In genomic region chr12:31272012-31272735, GRCm38 (mm10) we compare ENCODE assay signal across 16 mouse cellular contexts. TPM values are rescaled to one million over a fixed set of nuclear protein-coding genes. Genes with fewer than 3 reads are reported as not detected.
DNase-seq lines count a peak whose midpoint lies in the region; ATAC-seq and TF ChIP-seq lines count a peak whose summit lies in the region.
"Had no signal": no experiment of that assay in that cellular context is flagged by ENCODE, and none has a peak within 500 bp of the region (broad histone marks: within the 10 kb centered on the region; RNA-seq: fewer than 3 reads in every experiment).

No protein-coding gene starts in this region.

- H3K9ac ChIP-seq in heart, embryonic 11.5 days (ENCODE audit: low read depth, low read length): 0 out of 2 replicates have a peak overlapping the region, but pooled peaks have one; percentile 39
- H3K9ac ChIP-seq in limb, embryonic 12.5 days (replicated peaks): no peak overlapping the region
- no peak overlapping the region for H3K9ac ChIP-seq in ES-E14 (ENCODE audit: insufficient read depth, low read depth, low read length, poor library complexity, severe bottlenecking)
- no peak overlapping the region for H3K9ac ChIP-seq in intestine, postnatal 0 days (ENCODE audit: low read depth, low read length)
- H3K9ac ChIP-seq in hindbrain, embryonic 16.5 days (ENCODE audit: low read depth, low read length): no peak overlapping the region
- H3K9ac ChIP-seq: liver, embryonic 15.5 days; midbrain, embryonic 13.5 days had no signal

- peak overlapping the region; percentile 48 for H3K4me2 ChIP-seq in heart, embryonic 11.5 days
- 0 out of 2 replicates have a peak overlapping the region, but pooled peaks have one; percentile 4 for H3K4me2 ChIP-seq in limb, embryonic 12.5 days
- peak overlapping the region; percentile 37 for H3K4me2 ChIP-seq in intestine, postnatal 0 days (replicated peaks; ENCODE audit: low read depth)
- no peak overlapping the region for H3K4me2 ChIP-seq in hindbrain, embryonic 16.5 days (ENCODE audit: low read length)
- H3K4me2 ChIP-seq: liver, embryonic 15.5 days; midbrain, embryonic 13.5 days had no signal

- H3K9me3 ChIP-seq in heart, embryonic 11.5 days (replicated peaks; ENCODE audit: control insufficient read depth, low read length): no peaks in the 10 kb centered on the region
- no peaks in the 10 kb centered on the region for H3K9me3 ChIP-seq in limb, embryonic 12.5 days
- no peaks in the 10 kb centered on the region for H3K9me3 ChIP-seq in limb, embryonic 10.5 days (replicated peaks)
- H3K9me3 ChIP-seq in ES-E14 (ENCODE audit: control insufficient read depth, insufficient read depth, low read depth, low read length): no peaks in the 10 kb centered on the region
- H3K9me3 ChIP-seq in intestine, postnatal 0 days (ENCODE audit: control insufficient read depth): no peaks in the 10 kb centered on the region
- H3K9me3 ChIP-seq in hindbrain, embryonic 16.5 days (ENCODE audit: control insufficient read depth, low read length): no peaks in the 10 kb centered on the region
- H3K9me3 ChIP-seq: liver, embryonic 15.5 days; midbrain, embryonic 13.5 days had no signal

- in situ Hi-C loops in ES-E14 (cut with MboI; ENCODE audit: low sequenced_read_pairs in 2 of 2, unreplicated experiment in 2 of 2): no loop called here

- WGBS in heart, embryonic 11.5 days (ENCODE audit: insufficient replicate concordance): 47% methylated on average over 8 of the region's 8 CpGs
- 49% methylated on average over 8 of the region's 8 CpGs for WGBS in limb, embryonic 12.5 days
- 61% methylated on average over 8 of the region's 8 CpGs for WGBS in limb, embryonic 10.5 days
- 51% methylated on average over 8 of the region's 8 CpGs for WGBS in intestine, postnatal 0 days
- 66% methylated on average over 8 of the region's 8 CpGs for WGBS in hindbrain, embryonic 16.5 days

- peaks cover 40% of the 10 kb centered on the region for H3K4me1 ChIP-seq in heart, embryonic 11.5 days (ENCODE audit: control insufficient read depth, insufficient read depth, low read length)
- H3K4me1 ChIP-seq in limb, embryonic 12.5 days (replicated peaks): peaks cover 47% of the 10 kb centered on the region
- H3K4me1 ChIP-seq in limb, embryonic 10.5 days: peaks cover 39% of the 10 kb centered on the region
- peaks cover 2 to 26% of the 10 kb centered on the region in 2 experiments; a peak in 3 of 4 replicates for H3K4me1 ChIP-seq in ES-E14 (ENCODE audit: control insufficient read depth in 2 of 2, insufficient read depth in 2 of 2, low read length in 2 of 2, poor library complexity in 1 of 2)
- H3K4me1 ChIP-seq in intestine, postnatal 0 days (replicated peaks; ENCODE audit: control insufficient read depth, insufficient read depth, low read length): no peaks in the 10 kb centered on the region
- H3K4me1 ChIP-seq in hindbrain, embryonic 16.5 days (ENCODE audit: control insufficient read depth, insufficient read depth, low read depth, low read length): no peaks in the 10 kb centered on the region
- H3K4me1 ChIP-seq: liver, embryonic 15.5 days had no signal

- H3K4me3 ChIP-seq in heart, embryonic 11.5 days (ENCODE audit: low read depth, low read length): no peak overlapping the region
- no peak overlapping the region for H3K4me3 ChIP-seq in limb, embryonic 12.5 days (replicated peaks)
- no peak overlapping the region for H3K4me3 ChIP-seq in limb, embryonic 10.5 days
- H3K4me3 ChIP-seq in ES-E14 (ENCODE audit: insufficient read depth in 1 of 2, low read depth in 1 of 2, low read length in 2 of 2, poor library complexity in 1 of 2, severe bottlenecking in 1 of 2): no peak overlapping the region
- H3K4me3 ChIP-seq in intestine, postnatal 0 days (ENCODE audit: low read depth, low read length): no peak overlapping the region
- no peak overlapping the region for H3K4me3 ChIP-seq in hindbrain, embryonic 16.5 days (ENCODE audit: low read length)
- H3K4me3 ChIP-seq: liver, embryonic 15.5 days; midbrain, embryonic 13.5 days had no signal

- peak; percentile 26; the same call in 1 of the 2 replicates for ATAC-seq in heart, embryonic 11.5 days (replicated peaks; ENCODE audit: insufficient number of reproducible peaks, low FRiP score, low TSS enrichment)
- ATAC-seq in limb, embryonic 12.5 days (ENCODE audit: insufficient number of reproducible peaks, insufficient read depth, low FRiP score, low TSS enrichment, low read depth): no peak
- ATAC-seq in intestine, postnatal 0 days: no peak
- ATAC-seq in hindbrain, embryonic 16.5 days: no peak
- ATAC-seq: forebrain, embryonic 14.5 days; midbrain, embryonic 13.5 days had no signal

- H3K36me3 ChIP-seq in heart, embryonic 11.5 days (ENCODE audit: control insufficient read depth, insufficient read depth, low read length): peaks cover 35% of the 10 kb centered on the region
- H3K36me3 ChIP-seq in limb, embryonic 12.5 days: peaks cover 82% of the 10 kb centered on the region
- H3K36me3 ChIP-seq in limb, embryonic 10.5 days: peaks cover 97% of the 10 kb centered on the region
- H3K36me3 ChIP-seq in ES-E14 (ENCODE audit: control insufficient read depth, insufficient read depth, low read length, poor library complexity, severe bottlenecking): peaks cover 38% of the 10 kb centered on the region
- 0 out of 2 replicates have a peak, but pooled peaks cover 16% of the 10 kb centered on the region for H3K36me3 ChIP-seq in intestine, postnatal 0 days (ENCODE audit: control insufficient read depth, insufficient read depth)
- H3K36me3 ChIP-seq in hindbrain, embryonic 16.5 days (ENCODE audit: control insufficient read depth, insufficient read depth, low read length): no peaks in the 10 kb centered on the region
- H3K36me3 ChIP-seq: liver, embryonic 15.5 days; midbrain, embryonic 13.5 days had no signal

- H3K27me3 ChIP-seq in heart, embryonic 11.5 days (ENCODE audit: control insufficient read depth, insufficient read depth, low read length): no peaks in the 10 kb centered on the region
- no peaks in the 10 kb centered on the region for H3K27me3 ChIP-seq in limb, embryonic 12.5 days
- no peaks in the 10 kb centered on the region for H3K27me3 ChIP-seq in limb, embryonic 10.5 days (ENCODE audit: low read depth, poor library complexity, severe bottlenecking)
- H3K27me3 ChIP-seq in intestine, postnatal 0 days (replicated peaks; ENCODE audit: control insufficient read depth, insufficient read depth, low read length): no peaks in the 10 kb centered on the region
- peaks cover 1% of the 10 kb centered on the region; the same call in 1 of the 2 replicates for H3K27me3 ChIP-seq in hindbrain, embryonic 16.5 days (replicated peaks; ENCODE audit: control insufficient read depth, insufficient read depth, low read length)

- peak overlapping the region; percentile 88 for H3K27ac ChIP-seq in heart, embryonic 11.5 days (ENCODE audit: low read depth, low read length)
- H3K27ac ChIP-seq in limb, embryonic 12.5 days: peak overlapping the region; percentile 77
- H3K27ac ChIP-seq in limb, embryonic 10.5 days: no peak overlapping the region
- peak overlapping the region; percentile 54 for H3K27ac ChIP-seq in ES-E14 (ENCODE audit: insufficient read depth, low read depth, low read length, poor library complexity, severe bottlenecking)
- no peak overlapping the region for H3K27ac ChIP-seq in intestine, postnatal 0 days (ENCODE audit: low read depth, low read length)
- H3K27ac ChIP-seq in hindbrain, embryonic 16.5 days (ENCODE audit: low read depth, low read length): no peak overlapping the region
- H3K27ac ChIP-seq: liver, embryonic 15.5 days; midbrain, embryonic 13.5 days had no signal

- TF ChIP-seq CTCF in intestine, postnatal 0 days (IDR thresholded peaks at IDR 0.05; ENCODE audit: low read depth): no peak

- DNase-seq in heart, adult 9 months (ENCODE audit: low spot score in 2 of 2): no peak
- DNase-seq in limb, embryonic 10.5 days (ENCODE audit: low spot score): no peak
- no peak for DNase-seq in ES-E14 (ENCODE audit: low read depth, low spot score)
- no peak for DNase-seq in cerebellum, postnatal 25 days
- DNase-seq: cerebellum, adult 11 months; gastrocnemius, postnatal 25 days; layer of hippocampus, postnatal 36 days; right cerebral cortex, postnatal 4 days had no signal

TF ChIP-seq in ES-E14, 5 proteins besides CTCF, POLR2A, EP300 and RAD21:
- no peak for TF ChIP-seq ZNF384 (IDR thresholded peaks at IDR 0.05; ENCODE audit: low read depth, low read length)
- TF ChIP-seq ZC3H11A (IDR thresholded peaks at IDR 0.05; ENCODE audit: borderline replicate concordance, low read depth, low read length): no peak
- no peak for TF ChIP-seq CHD2 (IDR thresholded peaks at IDR 0.05; ENCODE audit: low read depth, low read length)
- TF ChIP-seq MAFK (IDR thresholded peaks at IDR 0.05; ENCODE audit: insufficient read depth, low read depth, low read length): no peak
- no peak for TF ChIP-seq HCFC1 (IDR thresholded peaks at IDR 0.05; ENCODE audit: borderline replicate concordance, insufficient read depth, low read length)

RNA-seq across cellular contexts. Expression of gene Lamb1, which starts 7.1 kb away (rescaled TPM):
- 67.4 and 92.3 TPM in 2 replicates for polyA plus RNA-seq in heart, embryonic 11.5 days (2014; fragmentation: Nextera tagmentation; extraction: Ambion mirVana)
- polyA plus RNA-seq in limb, embryonic 12.5 days (2016; fragmentation: Nextera tagmentation; extraction: Ambion mirVana): 60.4 and 64.8 TPM in 2 replicates
- polyA plus RNA-seq in limb, embryonic 10.5 days (2016; fragmentation: Nextera tagmentation; extraction: Ambion mirVana): 40.5 and 44.6 TPM in 2 replicates
- 232 and 305 TPM in 2 replicates for total RNA-seq in ES-E14 (2012; rRNA removed)
- polyA plus RNA-seq in intestine, postnatal 0 days (2015; fragmentation: Nextera tagmentation; extraction: Ambion mirVana): 25.8 and 27.5 TPM in 2 replicates
- polyA plus RNA-seq in hindbrain, embryonic 16.5 days (2015; fragmentation: Nextera tagmentation; extraction: Ambion mirVana): 16.9 and 23.7 TPM in 2 replicates

RNA-seq across cellular contexts. Expression of gene Gm6993, which starts 31.6 kb away (rescaled TPM):
- not detected in 2 replicates for polyA plus RNA-seq in heart, embryonic 11.5 days (2014; fragmentation: Nextera tagmentation; extraction: Ambion mirVana)
- not detected in 2 replicates for polyA plus RNA-seq in limb, embryonic 12.5 days (2016; fragmentation: Nextera tagmentation; extraction: Ambion mirVana)
- not detected in 2 replicates for polyA plus RNA-seq in limb, embryonic 10.5 days (2016; fragmentation: Nextera tagmentation; extraction: Ambion mirVana)
- not detected in 2 replicates for total RNA-seq in ES-E14 (2012; rRNA removed)
- not detected in 2 replicates for polyA plus RNA-seq in intestine, postnatal 0 days (2015; fragmentation: Nextera tagmentation; extraction: Ambion mirVana)
- polyA plus RNA-seq in hindbrain, embryonic 16.5 days (2015; fragmentation: Nextera tagmentation; extraction: Ambion mirVana): not detected in 2 replicates
- total RNA-seq: adrenal gland, postnatal 25 days; gastrocnemius, postnatal 25 days; layer of hippocampus, postnatal 36 days had no signal
- polyA plus RNA-seq: forebrain, embryonic 14.5 days; liver, embryonic 15.5 days; midbrain, embryonic 13.5 days had no signal

Comparison
In these comparisons a context has a peak if more than half of its experiments do, and no peak if none do; other contexts are left out.
1. H3K27ac ChIP-seq: peak in heart, embryonic 11.5 days (single experiment), limb, embryonic 12.5 days (single experiment) and ES-E14 (single experiment); none in limb, embryonic 10.5 days (single experiment), intestine, postnatal 0 days (single experiment) and hindbrain, embryonic 16.5 days (single experiment).